Mouse (Mus musculus): ENCODE data around the gene Olfr791. TPM values are rescaled to one million over a fixed set of nuclear protein-coding genes. Genes with fewer than 3 reads are reported as not detected.

Olfr791 gene
- 0.04 TPM in 1 of 2 replicates, not detected in the other for polyA plus RNA-seq (2012; rRNA removed)

DNA sequence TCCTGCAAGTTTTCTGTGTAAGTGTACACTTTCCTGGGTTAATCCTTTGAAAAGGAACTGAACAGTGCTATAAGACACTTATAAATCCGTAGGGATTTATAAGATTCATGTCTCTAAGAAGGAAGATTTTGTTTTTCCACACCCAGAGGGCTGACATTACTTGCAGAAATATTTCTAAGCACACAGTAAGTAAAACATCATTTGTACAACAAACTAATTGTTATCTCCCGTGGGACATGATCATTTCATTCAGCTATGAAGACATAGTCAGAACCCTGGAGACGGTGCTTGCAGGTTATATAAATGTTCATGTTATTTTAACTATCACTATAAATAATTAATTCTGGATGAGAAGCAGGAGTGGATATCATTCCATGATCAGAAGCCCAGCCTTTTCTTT is at the start of gene Olfr791:
Olfr791 (plus strand) TSS at position 301 of the 400 bp plus-strand sequence.

DNA sequence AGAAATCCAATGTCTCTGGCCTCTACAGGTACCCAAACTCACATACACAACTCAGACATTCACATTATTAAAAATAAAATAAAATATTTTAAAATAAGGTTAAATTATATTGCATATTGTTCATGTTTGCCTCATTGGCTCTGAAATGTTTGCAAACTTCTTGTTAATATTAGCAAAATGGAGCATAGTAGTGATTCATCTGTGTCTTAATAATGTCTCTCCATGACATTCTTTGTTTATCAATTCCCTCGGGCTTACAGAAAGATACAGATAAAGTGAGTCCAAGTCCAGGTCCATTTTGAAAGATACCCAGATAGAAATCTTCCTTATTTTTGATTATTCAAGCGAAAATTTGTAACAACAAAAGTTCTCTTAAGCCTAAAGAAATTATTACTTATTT is 37.1 kb upstream of the Olfr791 start, which contains the start of gene Olfr789:
Olfr789 (plus strand) TSS at position 301 of the 400 bp plus-strand sequence.

DNA sequence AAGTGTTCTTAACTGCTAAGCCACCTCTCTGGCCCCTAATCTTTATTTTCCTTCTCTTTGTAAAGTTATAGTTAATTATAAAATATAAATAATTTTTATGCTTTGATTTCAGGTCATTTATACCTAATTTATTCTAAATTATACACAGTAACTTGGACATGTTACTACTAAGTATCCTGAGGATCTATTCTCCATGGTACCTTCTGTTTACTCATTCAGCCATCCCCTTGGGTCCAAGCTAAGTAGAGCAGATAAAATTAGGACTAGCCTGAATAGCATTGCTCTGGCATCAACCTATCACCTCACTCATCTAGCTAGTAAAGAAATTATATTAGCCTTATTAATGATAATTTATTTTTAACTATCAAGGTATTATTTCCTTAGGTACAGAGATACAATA is 23.4 kb upstream of the Olfr791 start, which contains the start of gene Olfr790:
Olfr790 (plus strand) TSS at position 301 of the 400 bp plus-strand sequence.

DNA sequence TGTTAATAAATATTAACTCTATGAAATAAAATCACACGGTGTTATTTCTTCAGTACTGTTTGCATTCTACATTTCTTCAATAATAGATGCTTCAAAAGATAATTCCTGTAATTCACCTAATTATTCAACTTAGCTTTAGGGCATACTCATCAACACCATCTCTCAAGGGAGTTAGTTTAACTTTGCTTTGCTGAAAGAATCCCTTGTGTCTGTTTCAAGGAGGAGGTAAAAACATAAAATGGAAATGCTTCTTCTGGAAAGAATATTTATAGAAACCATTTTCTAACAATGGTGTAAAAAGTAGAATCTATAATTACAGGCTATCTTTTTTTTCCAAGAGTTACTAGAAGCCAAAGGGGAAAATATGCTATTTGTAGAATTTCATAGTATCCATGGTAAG is 17.3 kb downstream of the Olfr791 start, which contains the start of gene Olfr792:
Olfr792 (plus strand) TSS at position 301 of the 400 bp plus-strand sequence.

DNA sequence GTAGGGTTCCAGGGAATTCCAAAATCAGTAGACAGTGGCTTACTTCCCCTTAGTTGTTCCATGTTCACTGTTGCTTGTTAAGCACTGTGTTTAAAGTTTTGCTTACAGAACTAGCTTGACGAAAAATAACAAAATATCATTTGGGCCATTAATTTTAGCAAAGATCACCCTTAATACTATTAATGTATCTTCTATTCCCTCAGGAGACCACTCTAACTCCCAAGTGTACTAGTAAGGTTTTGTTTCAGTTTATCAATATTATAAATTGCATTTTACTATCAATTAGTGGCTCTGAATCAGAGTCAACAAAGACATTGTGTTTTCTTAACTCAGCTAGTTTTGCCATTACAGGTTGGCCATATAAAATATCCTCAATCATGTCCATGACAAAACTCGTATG is 45.8 kb downstream of the Olfr791 start, which contains the start of gene Olfr794:
Olfr794 (plus strand) TSS at position 301 of the 400 bp plus-strand sequence.

Other genes with a start within 250 kb of the Olfr791 start
- gene Olfr780, start 203.7 kb upstream of the Olfr791 start, polyA plus RNA-seq (2012; rRNA removed), result not detected in 2 replicates
- gene Olfr781, start 192.9 kb upstream of the Olfr791 start, polyA plus RNA-seq (2012; rRNA removed), result not detected in 2 replicates
- not detected in 2 replicates for gene Olfr782, start 172.9 kb upstream of the Olfr791 start, polyA plus RNA-seq (2012; rRNA removed)
- gene Olfr784, start 137.7 kb upstream of the Olfr791 start, polyA plus RNA-seq (2012; rRNA removed), result 0.02 TPM in 1 of 2 replicates, not detected in the other
- gene Olfr785, start 116.4 kb upstream of the Olfr791 start, polyA plus RNA-seq (2012; rRNA removed), result not detected in 2 replicates
- not detected in 2 replicates for gene Olfr786, start 94.5 kb upstream of the Olfr791 start, polyA plus RNA-seq (2012; rRNA removed)
- not detected in 2 replicates for gene Olfr787, start 59.9 kb upstream of the Olfr791 start, polyA plus RNA-seq (2012; rRNA removed)
- gene Olfr788, start 50.8 kb upstream of the Olfr791 start, polyA plus RNA-seq (2012; rRNA removed), result not detected in 2 replicates
- gene Olfr789, start 37.0 kb upstream of the Olfr791 start, polyA plus RNA-seq (2012; rRNA removed), result not detected in 2 replicates
- gene Olfr790, start 23.3 kb upstream of the Olfr791 start, polyA plus RNA-seq (2012; rRNA removed), result not detected in 2 replicates
- not detected in 2 replicates for gene Olfr792, start 17.4 kb downstream of the Olfr791 start, polyA plus RNA-seq (2012; rRNA removed)
- gene Olfr794, start 45.9 kb downstream of the Olfr791 start, polyA plus RNA-seq (2012; rRNA removed), result not detected in 2 replicates
- gene Olfr796, start 90.8 kb downstream of the Olfr791 start, polyA plus RNA-seq (2012; rRNA removed), result not detected in 2 replicates
- not detected in 2 replicates for gene Olfr798, start 106.1 kb downstream of the Olfr791 start, polyA plus RNA-seq (2012; rRNA removed)
- gene Olfr799, start 115.7 kb downstream of the Olfr791 start, polyA plus RNA-seq (2012; rRNA removed), result not detected in 2 replicates
- not detected in 2 replicates for gene Olfr800, start 135.9 kb downstream of the Olfr791 start, polyA plus RNA-seq (2012; rRNA removed)
- not detected in 2 replicates for gene Olfr801, start 152.1 kb downstream of the Olfr791 start, polyA plus RNA-seq (2012; rRNA removed)
- not detected in 2 replicates for gene Olfr802, start 166.4 kb downstream of the Olfr791 start, polyA plus RNA-seq (2012; rRNA removed)
- gene Olfr803, start 172.5 kb downstream of the Olfr791 start, polyA plus RNA-seq (2012; rRNA removed), result not detected in 2 replicates
- not detected in 2 replicates for gene Olfr804, start 181.4 kb downstream of the Olfr791 start, polyA plus RNA-seq (2012; rRNA removed)
- not detected in 2 replicates for gene Olfr805, start 207.6 kb downstream of the Olfr791 start, polyA plus RNA-seq (2012; rRNA removed)
- not detected in 2 replicates for gene Olfr806, start 220.1 kb downstream of the Olfr791 start, polyA plus RNA-seq (2012; rRNA removed)
- not detected in 2 replicates for gene Olfr807, start 236.0 kb downstream of the Olfr791 start, polyA plus RNA-seq (2012; rRNA removed)
- gene Olfr808, start 243.7 kb downstream of the Olfr791 start, polyA plus RNA-seq (2012; rRNA removed), result not detected in 2 replicates

Data from liver, embryonic 18 days (tissue).